Mouse (Mus musculus) right cerebral cortex, postnatal 36 days (tissue): ENCODE measurements at regions not wholly inside any gene's neighbourhood (a gene's known extent, or its start where the extent isn't known, plus 50 kb on each side); places are given as distances from the start of the nearest gene placed in this dataset.

ENCODE experiments used
- DNase-seq, 2 experiments: peaks; one replicate each; pipeline ENCODE4 v3.0.0; 2022; ENCODE audit warnings: low spot score in 2 of 2, mixed read lengths in 1 of 2

- DNase-seq = no peak
These were observed 92.2 kb upstream of the Csf3r start for GRCm38 (mm10) chr4:125932036-125932756.

DNA sequence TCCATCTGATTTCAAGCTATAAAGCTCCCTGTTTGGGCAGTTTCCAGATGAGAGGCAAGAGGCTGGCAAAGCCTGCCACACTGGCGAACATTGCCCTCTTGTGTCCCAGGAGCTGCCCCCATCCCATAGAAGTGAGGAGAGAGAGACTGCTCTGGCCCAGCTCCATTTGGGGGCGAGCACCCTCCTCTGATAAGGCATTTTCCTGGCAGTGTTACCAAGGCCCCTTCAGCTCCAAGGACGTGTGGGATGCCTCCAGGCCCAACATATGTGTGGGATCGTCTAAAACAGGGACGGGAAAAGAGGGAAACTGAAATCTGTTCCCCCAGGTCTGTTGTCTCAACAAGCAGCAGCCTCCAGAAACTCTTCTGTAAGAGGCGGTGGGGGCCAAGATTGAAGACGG lies 88.0 kb upstream of the Csf3r start:
- peak; percentile 19 to 22 for DNase-seq

GRCm38 (mm10) chr4:125938186-125938585 lies 86.2 kb upstream of the Csf3r start:
- DNase-seq = no peak

DNA sequence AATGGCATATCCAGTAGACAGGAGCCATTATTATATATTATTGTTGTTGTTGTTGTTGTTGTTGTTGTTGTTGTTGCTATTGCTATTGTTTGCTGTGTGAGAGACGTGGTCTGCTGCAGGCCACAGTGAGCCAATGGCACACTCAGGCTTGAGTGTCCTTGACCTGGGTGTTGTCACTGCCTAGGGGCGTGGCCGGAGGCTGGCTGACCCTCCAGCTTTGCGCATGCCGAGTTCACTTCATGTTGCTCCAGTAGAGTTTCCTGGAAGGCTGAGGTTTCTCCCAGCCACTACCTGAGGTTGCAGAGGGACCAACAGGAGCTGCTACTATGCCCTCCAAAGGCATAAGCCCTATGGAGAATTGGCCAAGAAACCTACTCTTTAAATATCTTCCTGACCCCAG lies 83.1 kb upstream of the Csf3r start:
- no peak for DNase-seq

- DNase-seq = peak; percentile 14 to 19
These were observed 82.4 kb upstream of the Csf3r start for GRCm38 (mm10) chr4:125941916-125942315.

GRCm38 (mm10) chr4:125945062-125945461 lies 79.3 kb upstream of the Csf3r start:
- DNase-seq = no peak

DNA sequence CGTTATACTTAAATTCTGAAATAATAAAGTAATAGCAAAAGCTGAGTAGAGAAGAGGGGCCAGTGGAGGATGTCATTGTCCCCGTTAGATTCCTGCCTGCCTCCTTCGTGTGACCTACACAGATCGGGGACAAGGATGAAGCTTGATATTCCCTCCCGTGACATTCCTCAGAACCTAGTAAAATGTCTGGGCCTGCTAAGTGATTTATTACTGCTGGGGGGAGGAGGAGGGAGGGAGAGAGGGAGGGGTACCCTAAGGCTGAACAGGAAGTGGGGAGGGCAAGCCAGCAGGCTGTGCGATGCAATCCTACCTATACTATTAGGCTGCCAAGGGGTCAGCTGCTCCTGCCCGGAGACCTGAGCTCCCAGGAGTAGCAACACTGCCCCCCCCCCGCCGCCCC lies 64.9 kb upstream of the Csf3r start:
- no peak for DNase-seq

GRCm38 (mm10) chr4:125960704-125961279 lies 63.6 kb upstream of the Csf3r start:
- no peak for DNase-seq

DNA sequence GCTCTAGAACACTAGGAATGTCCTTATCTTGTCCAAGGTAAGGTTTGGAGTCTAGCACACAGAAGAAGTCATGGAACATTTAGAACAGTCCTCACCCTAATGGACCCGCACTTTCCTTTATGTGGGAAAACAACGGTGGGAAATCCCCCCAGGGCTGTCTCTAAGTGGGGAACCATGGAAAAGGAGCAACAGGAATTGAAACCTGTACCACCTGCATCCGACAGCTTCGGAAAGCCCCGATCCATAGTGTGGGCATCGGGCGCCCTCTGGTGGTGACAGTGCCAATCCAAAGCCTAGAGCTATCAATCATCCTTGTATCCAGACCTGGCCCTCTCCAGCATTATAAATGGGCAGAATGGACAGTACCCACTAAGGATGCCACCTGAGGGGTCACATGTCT lies 61.7 kb upstream of the Csf3r start:
- DNase-seq = peak; percentile 32 to 47
